ENCODE assay signal across 8 mouse cellular contexts in the genomic region with DNA sequence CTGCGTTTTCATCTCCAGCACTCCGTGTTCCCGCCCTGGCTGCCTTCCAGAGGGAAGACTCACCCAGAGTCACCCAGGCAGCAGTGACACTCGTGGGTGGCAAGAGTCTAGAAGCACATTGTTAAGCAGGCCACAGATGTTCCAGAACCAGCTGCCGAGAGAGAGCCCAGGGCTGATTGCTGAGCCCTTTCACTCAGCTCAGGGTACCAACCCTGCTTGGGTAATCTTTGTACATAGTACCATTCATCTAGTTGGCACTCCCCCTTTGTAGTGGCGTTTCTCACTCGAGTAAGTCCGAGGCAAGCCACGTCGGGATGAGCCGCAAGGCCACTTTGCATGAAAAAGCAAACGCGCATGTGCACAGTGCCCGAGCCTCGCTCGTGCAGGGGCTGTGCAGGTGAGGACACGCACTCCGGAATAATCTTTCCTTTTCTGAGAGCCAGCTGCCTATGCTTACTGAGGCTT.
A peak's percentile ranks its signal among the peaks of the same experiment; 100 is the strongest.
DNase-seq lines count a peak whose midpoint lies in the region; ATAC-seq and TF ChIP-seq lines count a peak whose summit lies in the region.

No protein-coding gene starts in this region.

- H3K36me3 ChIP-seq in forebrain, embryonic 10.5 days (replicated peaks) = no peaks in the 10 kb centered on the region
- H3K36me3 ChIP-seq in kidney, embryonic 15.5 days = no peaks in the 10 kb centered on the region
- H3K36me3 ChIP-seq in lung, embryonic 14.5 days (ENCODE audit: insufficient read depth) = no peaks in the 10 kb centered on the region

- no peak for ATAC-seq in kidney, embryonic 15.5 days (replicated peaks; ENCODE audit: low FRiP score)
- ATAC-seq in lung, embryonic 14.5 days (ENCODE audit: insufficient read depth) = peak; percentile 71

- peak overlapping the region; percentile 34; the same call in 1 of the 2 replicates for H3K4me3 ChIP-seq in forebrain, embryonic 10.5 days
- H3K4me3 ChIP-seq in kidney, embryonic 15.5 days (replicated peaks) = peak overlapping the region; percentile 24
- H3K4me3 ChIP-seq in lung, embryonic 14.5 days (ENCODE audit: low read depth, low read length) = peak overlapping the region; percentile 27

- H3K9ac ChIP-seq in kidney, embryonic 15.5 days = no peak overlapping the region
- peak overlapping the region; percentile 28 for H3K9ac ChIP-seq in lung, embryonic 14.5 days

- peaks cover 23% of the 10 kb centered on the region for H3K27me3 ChIP-seq in forebrain, embryonic 10.5 days (ENCODE audit: poor library complexity, severe bottlenecking)
- H3K27me3 ChIP-seq in kidney, embryonic 15.5 days = peaks cover 28% of the 10 kb centered on the region
- H3K27me3 ChIP-seq in lung, embryonic 14.5 days (ENCODE audit: insufficient read depth, low read length) = no peaks in the 10 kb centered on the region

- DNase-seq in ovary, postnatal 36 days (ENCODE audit: low spot score) = peak; percentile 25
- no peak for DNase-seq in ovary, postnatal 10 days (ENCODE audit: low spot score)
- no peak for DNase-seq in forebrain, embryonic 10.5 days (ENCODE audit: extremely low spot score, low spot score)
- peak; percentile 60 for DNase-seq in lung, embryonic 14.5 days
- peak; percentile 14 for DNase-seq in retina, postnatal 7 days (ENCODE audit: low read depth, low spot score)
- DNase-seq in gastrocnemius, postnatal 25 days = no peak
- DNase-seq in adipocyte (ENCODE audit: low spot score) = no peak

- H3K4me2 ChIP-seq in kidney, embryonic 15.5 days = peak overlapping the region; percentile 46
- peak overlapping the region; percentile 63 for H3K4me2 ChIP-seq in lung, embryonic 14.5 days

- no peaks in the 10 kb centered on the region for H3K9me3 ChIP-seq in forebrain, embryonic 10.5 days
- H3K9me3 ChIP-seq in kidney, embryonic 15.5 days (replicated peaks) = no peaks in the 10 kb centered on the region
- no peaks in the 10 kb centered on the region for H3K9me3 ChIP-seq in lung, embryonic 14.5 days (ENCODE audit: low read depth, low read length)

- peaks cover 33% of the 10 kb centered on the region for H3K4me1 ChIP-seq in forebrain, embryonic 10.5 days
- peaks cover 32% of the 10 kb centered on the region for H3K4me1 ChIP-seq in kidney, embryonic 15.5 days
- no peaks in the 10 kb centered on the region for H3K4me1 ChIP-seq in lung, embryonic 14.5 days (ENCODE audit: insufficient read depth)

- H3K27ac ChIP-seq in forebrain, embryonic 10.5 days = peak overlapping the region; percentile 49
- H3K27ac ChIP-seq in kidney, embryonic 15.5 days = peak overlapping the region; percentile 22; the same call in 1 of the 2 replicates
- H3K27ac ChIP-seq in lung, embryonic 14.5 days (ENCODE audit: low read depth) = peak overlapping the region; percentile 63

- WGBS in forebrain, embryonic 10.5 days = 48% methylated on average over 18 of the region's 18 CpGs
- 25% methylated on average over 18 of the region's 18 CpGs for WGBS in kidney, embryonic 15.5 days
- 14% methylated on average over 18 of the region's 18 CpGs for WGBS in lung, embryonic 14.5 days

- TF ChIP-seq CTCF in lung, embryonic 14.5 days (IDR thresholded peaks at IDR 0.05; ENCODE audit: low read depth) = no peak

Comparison
In these comparisons a context has a peak if more than half of its experiments do, and no peak if none do; other contexts are left out.
1. DNase-seq: peak in ovary, postnatal 36 days (single experiment), lung, embryonic 14.5 days (single experiment) and retina, postnatal 7 days (single experiment); none in ovary, postnatal 10 days (single experiment), forebrain, embryonic 10.5 days (single experiment), gastrocnemius, postnatal 25 days (single experiment) and adipocyte (single experiment).
2. Peak in every context shown above with its lines, with median percentiles within 50 percentile points of each other: H3K27ac ChIP-seq and H3K4me3 ChIP-seq.